Mouse (Mus musculus) embryonic fibroblast, embryonic 13.5 days (primary cell): ENCODE data around the gene Pla2g10. TPM values are rescaled to one million over a fixed set of nuclear protein-coding genes. Genes with fewer than 3 reads are reported as not detected.

ENCODE experiments used
- H3K27ac ChIP-seq: 2 replicates; pipeline ENCODE4 v1.5.1; 2012; ENCODE audit warnings: low read length, control low read depth, inconsistent platforms; ENCODE audit not compliant: insufficient read depth
- H3K4me1 ChIP-seq: 2 replicates; pipeline ENCODE4 v1.6.1; 2011; ENCODE audit warnings: low read length; ENCODE audit not compliant: control insufficient read depth, insufficient read depth
- H3K4me3 ChIP-seq: 2 replicates; pipeline ENCODE4 v1.5.1; 2011; ENCODE audit warnings: mild to moderate bottlenecking, control low read depth, low read length; ENCODE audit not compliant: insufficient read depth
- CTCF ChIP-seq: IDR thresholded peaks from 2 replicates; pipeline ENCODE4 v1.5.1; 2011; ENCODE audit warnings: mild to moderate bottlenecking, control low read depth, low read length, moderate library complexity, borderline replicate concordance; ENCODE audit not compliant: insufficient read depth
- POLR2A ChIP-seq: IDR thresholded peaks from 2 replicates; pipeline ENCODE4 v1.6.1; 2011; ENCODE audit warnings: low read depth, mild to moderate bottlenecking, control low read depth, low read length, moderate library complexity
- polyA plus RNA-seq: library from polyadenylated mRNA; stranded (reverse); fragments of >200 nt; gene quantifications from 2 replicates; pipeline ENCODE4 v1.2.4, GENCODE M21; 2011; ENCODE audit warnings: low read depth; ENCODE audit not compliant: missing spikeins, insufficient read length

The Pla2g10 gene
- polyA plus RNA-seq, 1 experiment, result not detected

GRCm38 (mm10) chr16:13732786-13733185 is 2.0 kb upstream of the Pla2g10 start:
- no peak for TF ChIP-seq CTCF
- TF ChIP-seq POLR2A, result no peak
- Histone ChIP-seq H3K4me1 (no peaks in the 10 kb centered on the region), H3K27ac (no peak overlapping the region), H3K4me3 (no peak overlapping the region)

GRCm38 (mm10) chr16:13729428-13729827 is 1.4 kb downstream of the Pla2g10 start:
- no peaks in the 10 kb centered on the region for H3K4me1 ChIP-seq
- no peak for TF ChIP-seq POLR2A
- no peak for TF ChIP-seq CTCF
- no peak overlapping the region for H3K27ac ChIP-seq
- no peak overlapping the region for H3K4me3 ChIP-seq

- Histone ChIP-seq H3K4me3 (no peak overlapping the region), H3K27ac (no peak overlapping the region), H3K4me1 (no peaks in the 10 kb centered on the region)
- no peak for TF ChIP-seq CTCF
- TF ChIP-seq POLR2A, result no peak
Measured at GRCm38 (mm10) chr16:13727811-13728335, 2.9 kb downstream of the Pla2g10 start.

- Histone ChIP-seq H3K4me3 (no peak overlapping the region), H3K4me1 (no peaks in the 10 kb centered on the region), H3K27ac (no peak overlapping the region)
- TF ChIP-seq POLR2A, result no peak
- TF ChIP-seq CTCF, result no peak
Measured at GRCm38 (mm10) chr16:13722937-13723336, 7.8 kb downstream of the Pla2g10 start.

GRCm38 (mm10) chr16:13716821-13717553 is 13.8 kb downstream of the Pla2g10 start:
- TF ChIP-seq CTCF (no peak), POLR2A (no peak)

GRCm38 (mm10) chr16:13714910-13715309 is 15.9 kb downstream of the Pla2g10 start:
- no peaks in the 10 kb centered on the region for H3K4me1 ChIP-seq
- no peak overlapping the region for H3K4me3 ChIP-seq
- H3K27ac ChIP-seq, result no peak overlapping the region
- no peak for TF ChIP-seq POLR2A
- no peak for TF ChIP-seq CTCF

More at GRCm38 (mm10) chr16:13716821-13717553, 13.8 kb downstream of the Pla2g10 start:
- H3K4me3 ChIP-seq, result no peak overlapping the region
- no peaks in the 10 kb centered on the region for H3K4me1 ChIP-seq
- H3K27ac ChIP-seq, result no peak overlapping the region

- H3K4me3 ChIP-seq, result no peak overlapping the region
- no peak for TF ChIP-seq POLR2A
- TF ChIP-seq CTCF, result no peak
- no peaks in the 10 kb centered on the region for H3K4me1 ChIP-seq
- no peak overlapping the region for H3K27ac ChIP-seq
Measured at GRCm38 (mm10) chr16:13704676-13705075, 26.1 kb downstream of the Pla2g10 start.

- H3K4me3 ChIP-seq, result no peak overlapping the region
- TF ChIP-seq POLR2A (no peak), CTCF (no peak)
- H3K4me1 ChIP-seq, result no peaks in the 10 kb centered on the region
- no peak overlapping the region for H3K27ac ChIP-seq
Measured at GRCm38 (mm10) chr16:13702184-13702583, 28.6 kb downstream of the Pla2g10 start.

- TF ChIP-seq CTCF (no peak; the same call in 1 of the 2 replicates), POLR2A (no peak)
- H3K4me1 ChIP-seq, result no peaks in the 10 kb centered on the region
- no peak overlapping the region for H3K4me3 ChIP-seq
- no peak overlapping the region for H3K27ac ChIP-seq
Measured at GRCm38 (mm10) chr16:13698998-13699397, 31.8 kb downstream of the Pla2g10 start.

- Histone ChIP-seq H3K4me1 (no peaks in the 10 kb centered on the region), H3K4me3 (no peak overlapping the region), H3K27ac (no peak overlapping the region)
- no peak for TF ChIP-seq CTCF
- TF ChIP-seq POLR2A, result no peak
Measured at GRCm38 (mm10) chr16:13678601-13679319, 52.0 kb downstream of the Pla2g10 start.
